Mouse (Mus musculus) lung, adult 18-20 months (tissue): ENCODE measurements around the gene Umps.

Experiments
- DNase-seq, 2 experiments: peaks; one replicate each; pipeline ENCODE4 v3.0.0; 2022; ENCODE audit warnings: mixed read lengths in 2 of 2

The Umps gene

DNA sequence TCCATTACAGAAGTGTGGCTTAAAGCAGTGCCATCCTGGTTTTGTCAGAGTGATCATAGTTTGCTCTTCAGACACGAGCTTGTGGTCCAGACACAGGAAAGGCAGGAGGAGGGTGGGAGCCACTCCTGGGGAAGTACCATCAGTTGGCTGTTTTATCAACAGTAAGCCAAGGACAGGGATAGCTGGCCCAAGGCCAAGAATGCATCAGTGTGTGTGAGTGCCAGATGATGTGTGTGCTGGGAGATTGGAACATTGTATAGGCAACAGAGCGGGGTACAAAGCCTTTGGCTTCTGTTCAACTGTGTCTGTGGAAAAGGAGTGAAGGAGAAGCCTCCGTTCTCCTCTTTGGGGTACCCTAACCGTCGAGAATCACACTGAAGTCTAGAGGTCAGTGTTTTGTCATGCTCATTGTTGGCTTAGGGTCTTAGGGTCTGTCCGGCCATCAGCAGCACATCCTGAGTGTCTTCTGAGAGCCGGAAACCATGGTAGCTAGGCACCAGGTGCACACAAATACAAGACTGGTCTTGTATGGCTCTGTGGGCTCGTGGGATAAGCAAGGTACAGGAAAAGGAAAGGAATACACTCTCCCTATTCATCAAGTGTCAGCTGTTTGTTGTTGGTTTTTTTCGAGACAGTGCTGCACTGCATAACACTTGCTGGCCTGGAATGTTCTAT is 37.9 kb downstream of the Umps start:
- peak in 1 of 2 experiments; percentile 47 for DNase-seq

DNA sequence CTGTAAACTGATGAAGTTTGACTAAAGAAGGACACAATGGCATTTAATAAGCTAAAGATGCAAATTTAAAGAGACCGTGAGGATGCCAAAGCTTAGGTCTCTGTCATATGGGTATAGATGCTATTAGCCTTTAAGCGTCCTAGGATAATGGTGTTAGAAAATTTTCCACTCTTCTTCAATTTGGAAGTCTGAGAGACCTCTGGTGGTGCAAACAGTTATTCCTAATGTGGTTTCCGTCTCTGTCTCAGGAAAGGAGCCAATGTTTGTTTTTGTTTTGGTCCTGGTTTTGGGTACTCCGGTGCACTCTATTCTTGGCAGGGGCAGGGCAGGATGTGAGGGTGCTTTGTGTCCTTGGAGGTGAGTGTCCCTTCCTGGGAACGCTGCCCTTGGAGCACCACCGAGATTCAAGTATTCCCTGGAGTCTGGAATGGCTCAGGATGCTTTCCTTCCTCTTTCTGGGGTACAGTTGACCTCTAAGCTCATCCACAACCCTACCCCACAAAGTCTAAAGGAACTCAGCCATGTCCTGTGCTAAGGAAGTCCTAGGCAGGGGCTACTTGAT is 39.5 kb downstream of the Umps start:
- no peak for DNase-seq

DNA sequence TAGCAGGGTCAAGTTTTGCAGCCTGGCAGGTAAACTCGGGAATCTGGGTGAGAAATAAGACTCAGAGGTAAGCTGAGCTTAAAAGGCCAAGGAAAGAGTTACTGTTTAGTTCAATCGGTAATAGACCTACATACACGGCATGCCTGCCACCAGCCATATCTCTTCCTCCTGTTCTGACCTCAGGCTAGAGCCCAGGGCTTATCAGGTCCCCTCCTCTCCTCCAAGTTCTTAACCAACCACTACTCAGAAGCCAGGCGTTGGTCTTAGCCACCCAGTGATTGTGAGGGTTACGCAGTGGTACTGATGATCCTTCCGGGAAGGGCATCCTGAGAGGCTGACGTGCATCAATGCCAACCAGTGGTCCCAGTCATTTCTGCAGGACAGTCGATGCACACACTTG is 43.1 kb downstream of the Umps start:
- no peak for DNase-seq

DNA sequence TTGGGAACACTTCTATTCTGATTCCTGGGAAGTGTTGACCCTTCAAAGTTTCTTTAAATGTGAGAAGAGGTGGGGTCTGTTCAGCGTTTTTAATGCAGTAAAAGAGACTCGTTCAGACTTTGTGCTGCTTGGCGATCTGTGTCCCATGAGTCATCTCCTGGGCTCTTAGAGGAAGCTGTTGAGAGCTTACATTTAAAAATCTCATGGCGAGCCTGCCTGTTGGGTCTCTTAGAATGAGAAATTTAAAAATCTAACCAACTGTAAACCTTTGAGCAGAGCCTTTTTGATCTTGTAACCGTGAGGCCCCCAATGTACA is 43.9 kb downstream of the Umps start:
- no peak for DNase-seq

DNA sequence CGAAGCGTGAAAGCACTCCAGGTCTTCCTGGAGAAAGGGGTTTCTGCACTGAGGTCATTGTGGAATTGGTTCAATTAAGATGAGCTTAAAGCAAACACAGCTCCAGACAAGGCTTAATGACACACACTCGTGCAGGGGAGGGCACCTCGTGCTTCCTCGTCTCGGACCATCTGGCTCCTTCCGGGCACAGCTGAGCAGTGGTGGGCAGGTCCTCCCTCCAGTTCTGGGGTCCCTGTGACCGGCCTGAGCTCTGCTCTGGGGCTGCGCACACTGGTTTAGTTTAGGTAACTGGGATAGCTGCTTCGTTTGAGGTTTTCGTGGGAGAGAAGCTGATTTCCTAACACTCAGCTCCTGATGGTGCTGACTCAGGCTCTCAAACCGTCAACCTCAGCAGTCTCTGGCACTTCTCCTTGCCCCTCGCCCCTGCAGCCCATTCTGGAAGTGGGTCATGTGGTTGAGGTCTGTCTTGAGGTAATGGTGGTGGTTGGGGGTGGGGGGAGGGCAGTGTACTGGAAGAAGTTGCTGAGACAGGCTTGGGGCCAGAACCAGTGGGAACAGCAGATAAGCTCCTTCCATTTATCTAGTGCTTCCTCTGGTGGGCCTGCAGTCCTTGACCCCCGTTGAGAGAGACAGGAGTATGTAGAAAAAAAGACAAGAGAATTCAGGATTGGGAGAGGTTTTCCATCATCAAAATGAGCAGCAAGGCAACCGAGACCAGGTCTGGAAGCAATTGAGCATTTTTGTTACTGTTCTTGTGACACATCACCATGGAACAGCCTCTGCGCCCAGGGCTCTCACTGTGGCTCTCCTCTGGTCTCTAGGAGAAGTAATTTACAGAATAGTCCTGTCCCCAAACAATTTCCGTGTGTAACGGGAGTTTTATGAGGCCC is 44.5 kb downstream of the Umps start:
- peak in 1 of 2 experiments; percentile 20 for DNase-seq

DNA sequence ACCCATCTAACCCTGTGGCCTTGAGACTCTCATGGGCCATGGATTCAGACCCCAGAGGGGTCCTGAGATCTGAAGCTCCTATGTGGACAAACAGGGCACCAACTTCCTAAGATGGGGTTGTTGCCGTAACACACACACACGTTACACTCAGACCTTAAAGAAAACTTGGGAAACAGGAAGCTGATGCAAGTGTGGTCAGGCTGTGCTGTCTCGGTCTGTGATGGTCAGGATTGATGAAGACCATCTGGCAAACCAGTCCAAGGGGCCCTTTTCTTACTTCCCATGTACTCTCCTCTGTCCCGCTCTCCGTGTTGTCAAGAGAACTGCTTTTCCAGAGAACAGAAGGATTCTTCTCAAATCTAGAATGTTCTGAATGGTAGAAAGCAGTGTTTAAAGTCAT is 45.3 kb downstream of the Umps start:
- DNase-seq: no peak

DNA sequence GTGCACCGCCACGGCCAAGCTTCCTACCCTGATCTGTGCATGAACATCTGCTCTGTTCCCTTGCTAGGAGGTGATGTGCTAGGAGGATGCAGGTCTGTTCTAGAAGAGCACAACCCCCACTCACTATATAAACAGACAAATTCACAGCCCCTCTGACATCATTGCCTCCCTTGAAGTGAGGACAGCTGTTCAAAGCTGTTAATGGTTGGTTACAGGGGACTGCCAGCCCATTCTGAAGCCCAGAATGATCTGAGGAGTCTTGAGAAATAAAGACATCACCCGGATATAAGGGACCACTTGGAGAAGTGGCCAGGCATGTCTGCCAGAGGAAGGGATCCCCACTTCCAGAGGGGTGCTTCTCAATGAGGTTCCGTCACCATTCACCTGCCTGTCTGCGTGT is 48.9 kb downstream of the Umps start:
- DNase-seq: no peak

DNA sequence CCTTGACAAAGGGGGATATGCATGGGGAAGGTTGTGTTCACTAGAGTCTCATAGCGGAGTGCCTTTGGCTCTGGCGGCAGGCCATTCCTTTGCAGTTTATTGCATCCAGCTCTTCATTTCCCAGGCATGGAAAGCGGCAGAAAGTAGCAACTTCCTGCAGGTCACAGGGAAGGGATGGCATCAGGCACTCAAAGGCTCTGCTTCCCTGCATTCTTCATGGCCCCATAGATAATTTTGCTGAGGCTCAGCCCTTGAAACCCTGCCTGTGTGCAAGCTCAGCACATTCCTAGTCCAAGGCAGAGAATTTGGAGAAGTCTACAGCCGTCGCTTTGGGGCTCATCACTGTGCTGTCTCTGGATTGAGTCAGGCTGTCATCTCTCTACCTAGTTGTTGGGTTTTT is 49.4 kb downstream of the Umps start:
- no peak for DNase-seq

DNA sequence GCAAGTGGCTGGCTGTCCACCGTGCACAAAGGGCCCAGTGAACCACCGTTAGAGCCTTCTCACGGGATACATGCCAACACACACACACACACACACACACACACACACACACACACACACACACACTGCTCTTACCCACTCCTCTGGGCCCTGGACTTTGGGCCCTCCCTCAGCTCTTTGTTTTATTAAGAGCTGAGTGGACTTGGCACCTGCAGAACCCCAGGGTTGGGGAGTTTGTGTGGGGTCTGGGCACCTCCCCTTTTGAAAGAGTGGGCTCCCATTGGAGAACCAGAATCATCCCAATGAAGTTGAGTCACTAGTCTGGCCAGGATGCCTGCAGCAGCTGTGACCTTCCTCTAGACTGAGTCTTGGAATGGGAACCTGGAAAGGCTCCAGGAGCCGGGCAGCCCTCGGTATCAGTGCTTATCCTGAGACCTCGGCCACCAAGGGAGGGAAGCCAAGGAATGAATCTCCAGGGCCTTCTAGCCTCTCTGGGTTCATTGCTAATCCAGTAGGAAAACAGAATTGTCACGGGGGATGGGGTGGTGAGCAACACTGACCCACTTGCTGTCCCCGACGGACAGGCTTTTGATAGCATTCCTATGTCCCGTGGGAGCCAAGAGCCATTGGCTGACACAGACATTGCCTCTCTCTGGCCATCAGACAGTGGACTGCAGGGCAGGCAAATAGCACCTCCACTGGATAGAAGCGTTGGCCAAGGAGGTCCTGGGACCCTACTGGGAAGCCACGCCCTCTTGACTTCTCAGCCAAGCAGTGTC is 50.2 kb downstream of the Umps start:
- DNase-seq: peak; percentile 48 to 65

DNA sequence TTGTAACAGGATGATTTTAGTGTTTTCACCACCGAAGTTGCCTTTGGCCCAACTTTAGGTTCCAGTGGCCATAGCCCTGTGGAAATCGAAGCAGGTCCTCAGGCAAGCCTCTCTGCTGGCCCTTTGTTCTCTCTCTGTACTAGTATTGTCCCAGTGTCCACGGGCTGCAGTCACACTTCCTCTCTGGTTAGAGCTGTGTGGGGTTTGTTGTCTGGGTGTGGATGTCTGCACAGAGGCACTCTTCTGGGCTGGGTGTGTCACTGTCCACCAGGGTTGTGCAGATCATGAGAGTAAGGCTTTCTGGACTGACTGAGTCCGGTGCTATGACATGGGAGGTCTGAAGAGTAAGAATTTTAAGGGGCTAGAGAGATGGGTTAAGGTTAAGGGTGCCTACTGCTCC is 51.8 kb downstream of the Umps start:
- no peak for DNase-seq

DNA sequence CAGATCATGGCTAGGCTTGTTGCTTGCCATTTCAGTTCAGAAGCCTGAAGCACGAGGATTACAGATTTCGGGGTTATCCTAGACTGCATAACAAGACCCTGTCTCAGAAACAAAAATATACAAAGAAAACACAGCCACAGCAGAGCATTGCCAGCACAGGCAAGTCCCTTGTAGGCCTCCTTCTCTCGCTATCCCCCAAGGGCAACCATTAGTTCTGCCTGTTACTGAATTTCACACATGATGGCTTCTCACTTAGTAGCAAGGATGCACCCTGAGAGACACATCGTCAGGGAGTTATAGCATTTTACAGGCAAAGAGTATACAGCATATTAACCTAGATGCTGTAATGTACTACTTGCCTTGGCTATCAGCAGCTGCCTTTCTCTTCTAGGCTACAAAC is 58.6 kb downstream of the Umps start:
- DNase-seq: no peak
